Mouse (Mus musculus) neutrophil, adult 5-6 weeks (primary cell): ENCODE measurements around the gene Smagp. TPM values are rescaled to one million over a fixed set of nuclear protein-coding genes. Genes with fewer than 3 reads are reported as not detected.

ENCODE experiments used
- ATAC-seq: fragments of 151-379, 151-347 bp; 2 replicates; pipeline ENCODE4 v1.8.0; 2017; ENCODE audit warnings: mild to moderate bottlenecking, moderate TSS enrichment; ENCODE audit not compliant: insufficient number of reproducible peaks, poor library complexity, low FRiP score, severe bottlenecking; ENCODE audit errors: extremely low read depth
- total RNA-seq: library from RNA; stranded (forward); fragments of 200-1000 nt; gene quantifications from 2 replicates; pipeline ENCODE4 v1.2.3, GENCODE M21; 2017

Smagp gene
- 6.1 and 9.2 TPM in 2 replicates for total RNA-seq

DNA sequence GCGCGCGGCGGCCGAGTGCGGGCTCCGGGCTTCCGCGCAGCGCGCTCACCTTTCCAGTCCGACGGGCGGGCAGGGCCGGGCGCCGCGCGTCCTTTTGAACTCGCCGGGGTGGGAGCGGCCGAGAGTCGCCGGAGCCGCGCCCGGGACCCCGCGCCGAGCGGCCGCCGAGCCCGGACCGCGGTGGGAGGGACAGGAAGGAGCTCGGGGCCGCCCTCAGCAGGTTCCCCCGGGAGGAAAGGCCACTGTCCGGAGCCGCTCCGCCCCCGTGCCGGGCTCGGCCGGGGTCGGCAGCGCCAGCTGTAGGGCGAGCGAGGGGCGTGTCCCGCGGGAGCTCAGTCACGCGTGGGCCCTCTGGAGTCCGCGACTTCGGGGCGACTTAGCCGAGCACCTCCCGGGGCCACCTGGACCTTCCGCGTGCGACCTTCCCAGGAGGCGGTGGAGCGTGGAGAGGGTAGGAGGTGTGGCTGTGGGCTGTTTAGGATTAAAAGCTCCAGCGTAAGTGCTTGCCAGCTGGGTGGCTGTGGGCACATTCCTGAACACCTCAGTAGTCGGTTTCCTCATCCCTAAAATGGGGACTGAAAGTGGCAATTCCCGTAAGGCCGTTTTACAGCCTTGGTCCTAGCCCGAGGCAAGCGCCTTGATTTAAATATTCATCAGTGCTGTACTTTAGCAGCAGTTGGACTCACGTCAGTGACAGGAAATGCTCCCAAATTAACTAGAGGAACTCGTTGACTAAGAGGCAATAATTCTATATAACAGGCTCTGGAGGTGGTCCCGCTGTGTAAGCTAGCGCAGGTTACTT, at the start of gene Smagp:
TSS of gene Smagp (minus strand) at position 241 of the 802 bp plus-strand sequence.
- ATAC-seq, result 0 out of 2 replicates have a peak, but pooled peaks have one; percentile 11

DNA sequence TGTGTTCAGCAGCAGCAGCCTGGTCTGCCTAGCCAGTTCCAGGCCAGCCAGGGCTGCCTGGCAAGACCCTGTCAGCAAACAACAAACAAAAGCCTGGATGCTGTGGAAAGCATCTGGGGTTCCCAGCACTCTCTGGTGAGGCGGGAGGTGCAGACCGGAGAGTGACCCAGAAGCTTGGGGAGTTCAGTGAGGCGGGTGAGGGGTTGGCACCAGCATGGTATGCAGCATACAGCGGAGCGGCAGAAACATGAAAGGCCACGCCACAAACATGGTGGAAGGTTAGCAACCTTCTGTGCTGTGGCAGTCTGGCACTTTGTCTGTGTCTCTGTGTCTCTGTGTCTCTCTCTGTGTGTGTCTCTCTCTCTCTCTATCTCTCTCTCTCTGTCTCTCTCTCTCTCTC, 49.7 kb upstream of the Smagp start:
- ATAC-seq, result no peak

DNA sequence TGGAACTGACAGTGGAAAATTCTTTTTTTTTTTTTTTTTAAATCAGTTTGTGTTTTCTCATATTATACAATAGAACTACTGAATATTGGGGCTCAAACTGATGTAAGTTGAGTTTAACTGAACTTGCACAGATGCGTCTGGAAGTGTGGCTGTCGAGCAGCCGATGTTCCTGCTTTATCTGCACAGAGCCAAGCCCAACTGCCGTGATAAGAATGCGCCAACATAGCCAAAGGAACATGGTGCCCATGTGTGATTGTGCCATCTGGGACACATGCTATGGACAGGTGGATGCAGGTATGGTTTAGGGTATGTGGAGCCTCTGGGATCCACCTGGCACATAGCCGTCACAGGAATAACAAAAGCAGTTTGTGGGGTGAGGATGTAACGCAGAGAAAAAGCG, 49.1 kb upstream of the Smagp start:
- ATAC-seq, result no peak

DNA sequence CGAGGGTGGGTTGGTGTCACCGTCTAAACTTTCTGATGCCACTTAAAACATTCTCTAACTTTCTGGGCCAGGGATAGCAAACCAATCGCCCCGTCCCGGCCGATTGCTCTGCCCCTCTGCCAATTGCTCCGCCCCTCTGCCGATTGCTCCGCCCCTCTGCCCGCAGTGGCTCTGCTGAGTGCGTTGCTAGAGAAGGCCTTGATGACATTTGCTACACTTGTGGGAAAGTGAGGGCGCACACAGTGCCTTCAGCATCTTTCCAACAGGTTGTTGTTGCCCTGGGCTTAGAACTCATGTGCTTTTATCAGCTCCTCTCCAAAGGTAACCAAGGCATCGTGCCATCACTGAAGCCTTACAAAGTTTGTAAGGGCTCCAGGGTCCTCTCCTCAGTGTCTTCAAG, 48.5 kb upstream of the Smagp start:
- no peak for ATAC-seq

DNA sequence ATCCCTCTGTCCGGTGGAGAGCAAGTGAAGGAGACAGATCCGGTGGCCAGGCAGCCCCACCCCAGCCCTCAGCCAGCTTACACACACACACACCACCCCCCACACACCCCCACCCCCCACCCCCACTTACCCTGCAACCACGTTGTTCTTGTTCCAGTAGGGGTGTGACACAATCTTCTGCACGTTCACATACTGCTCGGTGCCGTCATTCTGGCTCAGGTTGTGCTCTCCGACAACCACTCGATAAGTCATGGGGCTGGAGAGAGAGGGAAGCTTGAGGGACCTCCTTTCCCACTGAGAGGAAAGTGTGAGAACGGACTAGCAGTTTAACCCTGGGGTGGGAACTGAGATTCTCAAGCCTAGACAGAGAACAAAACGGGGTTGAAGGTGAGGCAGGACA, 47.7 kb upstream of the Smagp start:
- ATAC-seq, result no peak

DNA sequence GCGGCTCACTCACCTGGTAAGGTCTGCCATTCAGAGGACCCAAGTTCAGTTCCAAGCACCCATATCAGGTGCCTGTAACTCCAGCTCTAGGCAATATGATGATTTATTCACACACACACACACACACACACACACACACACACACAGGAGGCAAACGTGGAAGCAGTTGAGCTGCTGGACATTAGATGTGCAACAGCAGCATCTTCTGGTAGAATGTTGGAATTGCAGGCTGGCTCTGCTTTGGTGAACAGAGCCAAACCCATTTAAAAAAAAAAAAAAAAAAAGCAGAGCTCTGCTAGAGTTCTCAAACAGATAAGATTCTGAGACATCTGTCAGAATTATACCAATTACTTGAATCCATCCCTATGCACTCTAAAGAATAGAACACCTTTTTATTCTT, 46.3 kb upstream of the Smagp start:
- ATAC-seq, result peak; percentile 90

DNA sequence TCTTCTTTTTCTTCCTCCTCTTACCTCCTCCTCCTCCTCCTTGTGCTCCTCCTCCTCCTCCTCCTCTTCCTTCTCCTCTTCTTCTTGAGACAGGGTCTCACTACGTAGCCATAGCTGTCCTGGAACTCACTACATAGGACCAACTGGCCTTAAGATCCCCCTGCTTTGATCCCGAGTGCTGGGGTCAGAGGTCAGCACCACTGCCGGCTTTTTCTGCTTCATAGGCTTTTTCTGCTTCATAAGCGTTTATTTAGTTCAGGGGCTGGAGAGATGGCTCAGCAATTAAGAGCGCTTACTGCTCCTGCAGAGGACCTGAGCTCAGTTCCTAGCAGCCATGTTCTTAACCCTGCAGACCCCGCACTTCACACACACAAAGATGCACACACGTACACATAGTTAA, 45.0 kb upstream of the Smagp start:
- no peak for ATAC-seq

DNA sequence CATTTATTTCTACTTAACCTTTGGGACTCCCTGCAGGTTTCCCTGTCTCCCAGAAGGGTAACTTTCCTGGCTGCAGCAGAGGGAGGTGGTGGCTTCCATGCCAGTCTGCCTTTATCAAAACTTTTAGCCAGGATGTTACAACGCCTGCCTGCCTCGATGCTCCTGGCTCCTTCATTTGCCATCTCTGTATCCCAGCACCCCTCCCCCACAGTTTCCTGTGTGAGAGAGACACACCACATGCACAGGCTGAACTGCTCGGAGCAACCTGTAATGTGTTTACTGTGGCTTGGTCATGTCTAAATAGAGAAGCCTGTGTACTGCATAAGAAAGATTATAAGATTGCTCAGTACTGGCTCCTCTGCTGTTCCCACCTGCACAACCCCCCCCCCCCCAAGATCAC, 43.6 kb upstream of the Smagp start:
- ATAC-seq, result no peak

DNA sequence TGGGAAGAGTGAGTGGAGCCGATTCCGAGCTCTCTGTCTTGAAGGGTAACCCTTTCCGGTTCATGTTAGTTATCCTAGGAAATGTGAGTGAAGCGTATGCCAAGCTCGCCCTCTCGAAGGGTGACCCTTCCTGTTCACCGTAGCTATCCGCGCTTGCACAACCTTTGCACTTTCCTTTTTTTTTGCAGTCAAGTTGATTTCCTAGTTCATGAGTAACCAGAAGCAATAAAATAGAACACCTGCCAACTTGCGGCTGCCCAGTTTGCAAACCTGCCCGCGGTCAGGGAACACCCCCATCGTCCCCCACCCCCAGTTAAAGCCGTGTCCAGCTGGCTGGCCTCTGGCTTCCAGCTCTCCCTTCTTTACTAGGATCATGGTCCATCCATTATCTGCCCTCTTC, 42.3 kb upstream of the Smagp start:
- no peak for ATAC-seq

DNA sequence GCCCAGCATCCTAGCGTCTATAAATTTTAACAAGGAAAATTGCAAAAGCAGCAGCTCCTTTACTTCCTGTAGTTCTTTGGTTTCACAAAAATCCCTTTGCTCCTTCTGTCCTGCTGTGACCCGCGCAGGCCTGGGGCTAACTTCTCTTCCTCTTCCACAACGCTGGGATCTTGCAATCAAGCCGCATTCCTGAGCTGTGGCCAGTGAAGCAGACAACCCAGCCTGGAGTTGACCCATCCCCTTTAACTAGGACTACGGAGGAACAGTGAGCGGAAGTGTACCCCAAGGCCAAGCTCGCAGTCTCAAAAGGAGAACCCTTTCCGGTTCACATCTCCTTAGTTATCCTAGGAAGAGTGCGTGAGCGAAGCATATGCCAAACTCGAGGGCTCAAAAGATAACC, 41.8 kb upstream of the Smagp start:
- ATAC-seq, result no peak

DNA sequence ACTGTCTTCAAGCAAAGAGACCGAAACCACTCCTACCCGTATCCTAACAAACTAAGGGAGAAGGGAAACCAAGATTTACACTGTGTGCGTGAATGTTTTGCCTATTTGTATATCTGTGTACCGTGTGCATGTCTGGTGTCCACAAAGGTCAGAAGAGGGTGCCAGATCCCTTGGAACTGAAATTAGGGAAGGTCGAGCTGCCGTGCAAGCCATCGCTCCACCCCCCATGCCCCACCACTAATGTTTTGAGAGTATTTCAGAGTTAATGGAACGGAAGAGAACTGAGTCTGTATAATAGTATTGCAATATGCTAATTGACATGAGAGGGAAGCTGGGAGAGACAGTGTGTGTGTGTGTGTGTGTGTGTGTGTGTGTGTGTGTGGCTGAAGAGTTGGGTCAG, 40.9 kb upstream of the Smagp start:
- no peak for ATAC-seq

DNA sequence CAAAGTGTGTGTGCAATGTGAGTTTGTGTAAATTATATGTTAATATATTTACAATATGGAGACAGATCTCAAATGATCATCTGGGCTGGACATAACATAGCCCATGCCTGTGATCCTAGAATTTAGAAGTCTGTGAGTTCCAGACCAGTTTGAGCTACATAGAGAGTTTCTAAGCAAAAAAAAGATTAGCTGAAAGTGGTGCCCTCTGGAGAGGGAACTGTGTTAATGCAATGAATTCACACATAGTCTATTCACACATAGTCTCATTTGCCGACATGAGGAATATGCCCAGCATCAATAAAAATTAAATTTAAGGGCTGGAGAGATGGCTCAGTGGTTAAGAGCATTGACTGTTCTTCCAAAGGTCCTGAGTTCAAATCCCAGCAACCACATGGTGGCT, 39.8 kb upstream of the Smagp start:
- ATAC-seq, result no peak

DNA sequence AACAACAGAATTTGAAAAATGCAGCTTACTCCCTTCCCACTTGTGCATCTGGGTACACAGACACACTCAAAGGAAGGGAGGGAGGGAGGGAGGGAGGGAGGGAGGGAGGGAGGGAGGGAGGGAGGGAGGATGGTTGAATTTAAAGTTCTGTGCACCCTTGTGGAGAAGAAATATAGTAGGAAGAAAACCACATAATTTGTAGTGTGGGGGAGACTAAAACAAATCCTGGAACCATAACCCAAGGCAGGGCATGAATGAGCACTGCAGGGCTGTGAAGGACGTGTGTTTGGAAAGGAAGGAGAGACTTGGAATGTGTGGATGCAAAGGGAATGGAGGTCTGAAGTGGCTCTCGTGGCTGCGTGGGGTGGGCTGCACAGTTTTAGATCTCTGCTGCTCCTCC, 38.7 kb upstream of the Smagp start:
- ATAC-seq, result no peak

DNA sequence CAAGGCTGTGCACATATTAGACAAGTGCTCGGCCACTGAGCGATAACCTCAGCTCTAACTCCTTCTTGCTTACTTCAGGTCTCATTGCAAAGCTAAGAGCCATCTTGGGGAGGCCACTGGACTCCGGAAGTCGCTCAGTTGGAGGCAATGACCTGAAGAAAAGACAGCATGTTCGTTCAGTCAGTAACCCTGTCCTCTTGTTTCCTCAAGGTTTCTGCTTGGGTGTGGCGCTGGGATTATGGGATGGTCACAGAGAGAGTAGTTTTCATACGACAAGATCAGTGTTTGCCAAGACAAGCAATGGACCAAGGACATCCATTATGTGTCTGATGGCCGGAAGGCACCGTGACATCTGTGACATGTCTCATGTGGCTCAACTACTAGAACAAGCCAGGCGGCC, 37.8 kb upstream of the Smagp start:
- ATAC-seq, result no peak

DNA sequence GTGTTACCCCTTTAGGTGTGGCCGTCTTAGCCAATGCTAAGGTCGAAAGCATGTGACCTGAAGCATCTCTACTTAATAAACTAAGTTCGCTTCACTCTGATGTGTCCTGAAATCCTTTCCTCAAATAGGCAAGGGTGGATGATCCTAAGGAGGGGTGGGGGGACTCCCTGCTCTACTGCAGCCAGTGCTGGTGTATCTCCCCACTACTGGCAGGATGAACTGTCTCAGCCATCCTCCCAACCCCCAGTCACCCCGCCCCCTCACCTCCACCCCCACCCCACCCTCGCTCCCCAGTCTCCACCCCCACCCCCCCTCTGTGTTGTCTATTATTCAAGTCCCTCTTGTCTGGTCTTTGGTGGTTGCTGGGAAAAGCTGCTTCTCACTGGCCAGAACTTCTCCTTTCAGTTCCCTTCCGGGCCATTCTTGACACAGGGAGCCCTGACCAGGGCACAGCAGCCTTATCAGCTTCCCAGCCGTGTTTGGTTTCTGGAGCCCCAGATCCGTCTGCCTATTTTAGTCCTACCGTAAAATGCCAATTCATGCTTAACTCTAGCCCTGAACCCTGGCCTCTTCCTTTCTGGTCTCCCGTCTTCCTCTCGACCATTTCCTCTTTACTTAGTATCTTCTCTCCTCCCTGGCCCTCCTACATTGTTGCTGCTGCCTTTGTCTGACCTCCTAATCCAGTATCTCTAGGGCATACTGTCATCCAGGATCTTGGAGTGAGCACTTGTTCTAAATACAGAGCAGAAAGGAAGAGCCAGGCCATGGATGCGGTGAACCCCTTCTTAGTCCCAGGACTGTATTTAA, 37.0 kb upstream of the Smagp start:
- ATAC-seq, result peak; percentile 27; the same call in 1 of the 2 replicates

DNA sequence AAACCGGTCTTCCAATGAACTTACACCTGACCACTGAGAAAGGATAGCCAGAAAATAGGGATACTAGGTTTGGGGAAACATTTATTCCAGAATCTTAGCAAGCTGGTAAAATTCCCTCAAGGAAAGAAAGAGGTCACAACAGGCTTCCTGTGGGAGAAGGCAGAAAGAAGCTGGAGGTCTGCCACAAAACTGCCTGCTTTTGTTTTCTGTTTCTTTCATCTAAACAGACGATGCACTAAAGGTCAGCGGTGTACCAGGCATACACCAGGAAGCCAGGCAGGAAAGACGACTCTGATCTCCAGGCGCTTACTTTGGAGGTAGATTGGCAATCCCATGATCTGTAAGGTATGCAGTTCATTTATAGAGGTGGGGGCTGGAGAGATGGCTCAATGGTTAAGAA, 34.1 kb upstream of the Smagp start:
- ATAC-seq, result no peak

DNA sequence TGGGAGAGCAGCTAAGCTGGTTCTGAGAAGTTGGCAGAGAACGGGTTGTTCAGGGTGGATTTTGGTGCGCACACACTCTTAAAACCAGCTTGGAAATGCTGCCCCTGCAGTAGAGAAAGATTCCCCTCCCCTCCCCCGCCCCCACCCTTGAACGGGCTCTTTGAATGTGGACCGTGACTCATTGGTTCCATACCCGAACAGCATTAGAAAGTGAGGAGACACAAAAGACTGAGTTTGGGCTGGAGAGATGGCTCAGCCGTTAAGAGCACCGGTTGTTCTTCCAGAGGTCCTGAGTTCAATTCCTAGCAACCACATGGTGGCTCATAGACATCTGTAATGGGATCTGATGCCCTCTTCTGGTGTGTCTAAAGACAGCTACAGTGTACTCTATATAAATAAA, 33.3 kb upstream of the Smagp start:
- no peak for ATAC-seq

DNA sequence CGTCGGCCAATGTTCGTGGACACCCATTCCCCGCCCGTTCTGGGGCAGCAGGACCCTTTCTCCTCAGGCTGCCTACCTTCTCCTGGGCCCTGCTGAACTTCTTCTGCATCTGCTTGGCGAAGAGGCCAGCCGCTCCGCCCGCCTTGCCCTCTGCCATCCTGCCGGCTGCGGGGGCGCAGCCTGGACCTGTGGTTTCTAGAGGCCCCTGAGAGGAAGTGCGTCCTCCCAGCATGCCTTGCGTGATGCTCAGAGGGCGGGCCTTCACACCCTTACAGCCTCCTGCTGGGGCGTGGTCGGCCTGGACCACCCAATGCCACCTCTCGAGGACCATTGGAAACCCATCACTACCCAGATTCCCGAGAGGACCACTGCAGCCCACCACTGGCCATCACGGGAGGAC, 32.6 kb upstream of the Smagp start, which contains the start of gene Bin2:
TSS of gene Bin2 (minus strand) at position 217 of the 400 bp plus-strand sequence.
- peak; percentile 66 for ATAC-seq

DNA sequence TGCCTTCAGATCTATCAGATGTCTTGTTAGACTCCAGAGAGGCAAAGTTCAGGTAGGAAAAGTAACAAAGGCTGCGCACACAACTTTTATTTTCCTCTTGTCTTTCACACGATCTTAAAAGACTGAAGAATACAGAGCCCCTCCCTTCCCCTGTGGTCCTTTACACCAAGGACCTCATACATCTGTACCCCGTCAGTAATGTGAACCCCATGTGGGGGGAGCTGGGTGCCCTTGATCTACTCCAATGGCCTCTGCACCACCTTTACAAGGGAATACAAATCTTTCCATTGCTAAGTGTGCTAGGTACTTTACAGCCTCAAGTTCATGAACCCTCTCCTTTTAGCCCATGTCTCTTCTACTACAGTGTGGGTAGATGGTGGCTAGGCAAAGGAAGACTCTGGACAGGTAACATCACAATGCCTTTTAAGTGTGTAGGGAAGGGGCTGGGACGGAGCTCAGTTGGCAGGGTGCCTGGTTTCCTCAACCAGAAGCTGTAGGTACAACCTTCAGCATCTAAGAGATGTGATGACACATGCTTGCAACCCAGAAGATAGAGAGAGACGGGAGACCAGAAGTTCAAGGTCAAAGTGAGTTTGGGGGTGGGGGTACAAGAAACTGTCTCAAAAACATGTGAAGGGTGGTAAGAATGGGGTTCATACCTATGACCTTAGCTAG, 31.3 kb upstream of the Smagp start:
- ATAC-seq, result no peak

DNA sequence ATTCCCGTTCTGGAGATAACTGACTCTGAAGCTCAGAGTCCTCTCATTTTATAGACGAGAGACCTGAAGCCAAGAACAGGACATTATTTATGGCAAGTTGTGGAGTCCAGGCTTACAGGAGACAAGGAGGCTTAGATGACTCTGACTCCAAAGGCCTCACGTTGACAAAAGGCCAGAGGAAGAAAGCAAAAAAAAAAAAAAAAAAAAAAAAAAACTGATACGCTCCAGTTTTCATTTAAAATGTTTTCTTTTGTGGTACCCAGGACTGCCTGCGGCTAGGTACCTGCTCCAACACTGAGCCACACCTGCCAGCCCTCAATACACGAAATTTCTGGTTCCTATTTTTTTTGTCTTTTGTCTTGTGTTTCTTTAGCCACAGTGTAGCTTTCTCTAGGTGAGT, 30.7 kb upstream of the Smagp start:
- ATAC-seq, result no peak
